Mouse (Mus musculus) ES-Bruce4 (cell line): Measurements from ENCODE around the gene Celf5.

Experiments
- CTCF ChIP-seq: IDR thresholded peaks from one replicate; pipeline ENCODE4 v1.8.1; 2011; ENCODE audit warnings: low read depth, low read length
- EP300 ChIP-seq: IDR thresholded peaks from 2 replicates; pipeline ENCODE4 v1.6.1; 2011; ENCODE audit warnings: low read depth, low read length; ENCODE audit not compliant: insufficient read depth
- POLR2A ChIP-seq: IDR thresholded peaks from one replicate; pipeline ENCODE4 v1.8.1; 2011; ENCODE audit warnings: low read length; ENCODE audit not compliant: insufficient read depth

- TF ChIP-seq CTCF: no peak
- TF ChIP-seq POLR2A: no peak
- TF ChIP-seq EP300: no peak
These were observed 24.2 kb downstream of the Celf5 start for GRCm38 (mm10) chr10:81458267-81458666.
